Mouse (Mus musculus): ENCODE measurements at regions not wholly inside any gene's neighbourhood (a gene's known extent, or its start where the extent isn't known, plus 50 kb on each side); places are given as distances from the start of the nearest gene placed in this dataset.
"Not testable (repeated sequence)": the region's sequence is repeated elsewhere in the genome, so short reads cannot be mapped to it uniquely, and the experiment has no call there.

GRCm38 (mm10) chr8:60728339-60728738 lies 95.7 kb downstream of the Mfap3l start:
- no peak for DNase-seq

DNA sequence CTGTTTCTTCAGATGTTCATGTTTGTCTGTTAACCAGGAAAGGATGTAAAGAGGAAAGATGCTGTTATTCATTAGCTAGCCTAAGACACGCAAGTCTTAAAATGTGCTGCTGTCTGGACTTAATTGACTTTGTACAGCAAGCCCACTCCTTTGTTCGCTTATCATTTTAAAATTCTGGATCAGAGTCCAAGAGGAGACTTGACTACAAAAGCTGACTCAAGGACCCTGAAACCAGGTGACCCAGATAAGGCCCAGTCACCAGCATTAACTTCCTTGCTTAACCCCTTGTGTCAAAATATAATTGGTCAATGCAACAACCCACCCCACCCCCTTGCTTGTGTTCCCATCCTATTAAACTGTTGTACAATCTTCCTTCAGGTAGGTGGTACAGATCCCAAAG lies 99.9 kb downstream of the Mfap3l start:
- no peak for DNase-seq

GRCm38 (mm10) chr8:60735961-60736360 lies 103.3 kb downstream of the Mfap3l start:
- no peak for DNase-seq

GRCm38 (mm10) chr8:60736401-60736800 lies 103.8 kb downstream of the Mfap3l start:
- DNase-seq = no peak

DNA sequence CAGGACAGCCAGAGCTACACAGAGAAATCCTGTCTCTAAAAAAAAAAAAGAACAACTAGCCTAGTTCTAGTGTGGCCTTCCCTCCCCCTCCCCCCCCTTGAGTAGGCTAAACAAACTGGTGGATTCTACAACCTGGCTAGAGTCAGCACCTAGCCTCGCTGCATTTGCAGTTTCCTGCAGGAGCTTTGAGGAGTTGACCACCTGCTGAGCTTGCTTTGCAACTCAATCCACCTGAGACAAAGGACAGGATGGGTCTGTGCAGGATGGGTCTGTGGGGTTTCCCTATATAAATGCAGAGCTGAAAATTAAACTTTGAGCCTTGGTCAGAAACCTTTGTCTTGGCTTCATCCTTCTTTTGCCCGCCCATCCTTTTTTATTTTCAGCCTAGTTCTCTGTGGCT lies 104.3 kb downstream of the Mfap3l start:
- no peak for DNase-seq

DNA sequence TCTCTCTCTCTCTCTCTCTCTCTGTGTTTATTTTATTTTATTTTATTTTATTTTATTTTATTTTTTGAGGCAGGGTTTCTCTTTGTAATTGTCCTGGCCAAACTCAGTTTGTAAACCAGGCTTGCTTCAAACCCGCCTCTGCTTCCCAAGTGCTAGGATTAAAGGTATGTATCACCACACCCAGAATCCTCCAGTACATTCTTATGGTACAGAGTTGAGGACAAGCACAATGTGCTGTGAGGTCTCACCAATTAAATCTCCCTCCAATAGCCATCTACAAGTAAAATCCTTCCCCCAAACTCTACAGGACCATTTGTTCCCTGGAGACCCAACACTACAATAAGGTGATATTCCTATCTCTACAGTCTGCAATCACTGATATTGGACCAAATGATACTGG lies 105.0 kb downstream of the Mfap3l start:
- DNase-seq = no peak

- DNase-seq = no peak
These were observed 113.2 kb downstream of the Mfap3l start for GRCm38 (mm10) chr8:60745877-60746276.

DNA sequence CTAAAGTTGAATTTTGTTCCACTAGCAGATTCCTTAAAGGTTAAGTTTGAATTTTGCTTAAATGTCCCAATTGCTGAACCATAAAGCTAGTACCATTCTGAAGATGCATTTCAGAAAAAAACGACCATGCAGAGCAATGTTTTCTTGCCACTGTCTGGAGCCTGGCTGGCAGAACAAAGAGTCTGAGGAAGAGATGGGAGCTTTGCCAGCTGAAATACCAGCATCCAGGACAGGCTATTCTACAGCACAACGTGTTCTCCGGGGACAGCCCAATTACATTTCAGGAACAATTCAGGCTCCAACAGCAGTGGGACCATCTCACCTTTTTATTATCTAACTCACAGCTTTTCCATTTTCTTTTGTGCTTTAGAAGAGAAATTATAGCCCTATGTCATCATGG lies 113.9 kb downstream of the Mfap3l start:
- DNase-seq = peak; percentile 38 to 46

GRCm38 (mm10) chr8:60755704-60756415 lies 123.2 kb downstream of the Mfap3l start:
- peak; percentile 88 to 95 for DNase-seq

- DNase-seq = no peak
These were observed 126.3 kb upstream of the Hpf1 start for GRCm38 (mm10) chr8:60763959-60764358.

DNA sequence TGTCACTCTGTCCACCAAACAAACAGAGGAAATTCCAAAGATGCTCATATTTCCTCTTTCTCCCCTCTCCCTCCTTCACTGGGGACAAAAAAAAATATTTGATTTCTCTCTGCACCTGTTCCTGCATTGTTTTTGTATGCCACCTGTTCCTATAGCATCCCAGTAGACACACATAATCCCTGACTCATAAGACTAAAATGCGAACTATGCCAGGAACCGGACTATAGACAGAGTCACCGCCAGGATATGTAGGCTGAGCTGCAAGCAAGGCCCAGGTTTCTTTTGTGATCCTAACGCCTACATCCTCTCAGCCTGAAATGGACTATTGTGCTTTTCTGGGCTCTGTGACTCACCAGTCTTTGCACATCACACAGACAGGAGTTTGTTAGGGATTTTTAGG lies 116.9 kb upstream of the Hpf1 start:
- no peak for DNase-seq

DNA sequence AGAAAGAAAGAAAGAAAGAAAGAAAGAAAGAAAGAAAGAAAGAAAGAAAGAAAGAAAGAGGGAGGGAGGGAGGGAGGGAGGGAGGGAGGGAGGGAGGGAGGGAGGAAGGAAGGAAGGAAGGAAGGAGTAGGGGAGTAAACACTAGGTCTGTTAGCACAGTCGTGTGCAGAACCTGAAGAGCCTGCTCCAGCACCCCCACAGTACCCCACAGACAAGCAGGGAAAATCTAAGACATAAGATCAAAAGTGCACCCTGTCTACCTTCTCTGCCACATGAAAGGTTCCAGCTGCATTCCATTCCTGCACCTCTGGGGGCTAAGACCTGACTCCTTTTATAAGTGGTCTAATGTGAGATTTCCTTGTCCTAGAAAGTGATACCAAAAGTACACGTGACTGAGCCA lies 114.0 kb upstream of the Hpf1 start:
- not testable (repeated sequence) for DNase-seq

DNA sequence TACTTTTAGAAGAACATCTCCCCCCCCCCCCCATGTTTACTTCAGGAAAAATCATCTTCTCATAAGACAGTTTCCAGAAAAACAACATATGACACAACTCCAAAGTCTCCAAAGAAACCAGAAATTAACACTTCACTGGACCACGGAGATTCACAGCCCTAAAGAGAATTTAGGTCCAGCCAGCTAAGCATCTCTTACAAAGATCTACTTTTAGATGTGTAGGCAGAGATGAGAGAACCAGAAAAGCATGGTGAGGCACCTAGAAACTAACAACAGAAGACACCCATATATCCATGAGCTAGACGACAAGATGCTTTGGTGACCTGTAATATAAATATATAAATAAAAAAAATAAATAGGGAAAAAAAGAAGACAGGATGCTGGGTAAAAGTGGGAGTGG lies 105.2 kb upstream of the Hpf1 start:
- DNase-seq = no peak

GRCm38 (mm10) chr8:60790453-60790852 lies 99.8 kb upstream of the Hpf1 start:
- DNase-seq = no peak

- DNase-seq = no peak
These were observed 97.7 kb upstream of the Hpf1 start for GRCm38 (mm10) chr8:60792518-60792917.

GRCm38 (mm10) chr8:60804787-60805186 lies 85.4 kb upstream of the Hpf1 start:
- no peak for DNase-seq

DNA sequence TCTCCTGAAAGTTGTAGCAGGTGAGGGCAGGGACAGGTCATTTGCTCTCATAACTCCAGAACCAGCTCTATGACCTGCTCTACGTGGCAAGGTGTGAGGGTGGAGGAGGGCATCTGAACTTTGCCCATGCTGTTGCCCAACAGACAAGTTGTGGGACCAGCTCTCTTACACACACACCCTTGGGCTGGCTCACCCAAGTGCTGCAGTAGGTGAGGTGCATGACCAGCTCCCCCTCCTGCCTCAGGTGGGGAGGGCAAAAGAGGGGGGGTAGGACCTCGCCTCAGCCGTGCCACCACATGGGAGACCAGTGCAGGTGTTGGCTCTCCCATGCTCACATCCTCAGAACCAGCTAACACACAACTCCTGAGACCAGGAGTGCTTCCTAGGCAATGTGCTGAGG lies 83.4 kb upstream of the Hpf1 start:
- no peak for DNase-seq

DNA sequence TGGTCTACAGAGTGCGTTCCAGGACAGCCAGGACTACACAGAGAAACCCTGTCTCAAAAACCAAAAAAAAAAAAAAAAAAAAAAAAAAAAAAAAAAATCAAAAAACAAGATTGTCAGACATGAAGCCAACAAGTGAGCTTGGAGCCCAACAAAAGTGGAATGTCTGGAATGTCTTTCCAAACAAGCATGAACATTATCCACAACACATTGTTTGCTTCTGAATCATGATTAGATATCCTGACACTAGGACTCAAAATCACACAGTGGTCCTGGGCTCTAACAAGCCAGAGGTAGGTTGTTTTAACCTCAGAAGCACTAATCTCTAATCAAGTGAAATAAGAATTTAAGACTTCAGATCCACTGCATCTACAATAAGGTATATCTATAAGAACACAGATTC lies 80.4 kb upstream of the Hpf1 start:
- DNase-seq = no peak

DNA sequence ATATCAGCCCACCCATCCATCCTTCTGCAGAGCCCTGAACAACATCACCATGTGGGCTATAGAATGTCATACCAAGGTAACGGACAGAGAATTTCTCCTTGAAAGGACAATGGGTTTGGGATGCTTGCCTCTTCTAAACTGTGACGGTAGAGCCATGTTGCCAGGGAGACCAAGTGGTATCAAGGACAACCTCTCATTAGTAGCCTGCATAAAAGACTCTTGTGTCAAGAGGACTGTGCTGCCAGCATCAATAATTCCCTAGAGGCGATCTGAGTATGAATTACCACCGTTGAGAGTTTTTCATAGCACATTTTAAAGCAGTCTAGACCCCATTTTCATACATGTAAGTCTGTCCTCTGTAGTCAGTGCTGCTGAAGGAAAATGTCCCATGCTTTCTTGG lies 79.3 kb upstream of the Hpf1 start:
- no peak for DNase-seq

DNA sequence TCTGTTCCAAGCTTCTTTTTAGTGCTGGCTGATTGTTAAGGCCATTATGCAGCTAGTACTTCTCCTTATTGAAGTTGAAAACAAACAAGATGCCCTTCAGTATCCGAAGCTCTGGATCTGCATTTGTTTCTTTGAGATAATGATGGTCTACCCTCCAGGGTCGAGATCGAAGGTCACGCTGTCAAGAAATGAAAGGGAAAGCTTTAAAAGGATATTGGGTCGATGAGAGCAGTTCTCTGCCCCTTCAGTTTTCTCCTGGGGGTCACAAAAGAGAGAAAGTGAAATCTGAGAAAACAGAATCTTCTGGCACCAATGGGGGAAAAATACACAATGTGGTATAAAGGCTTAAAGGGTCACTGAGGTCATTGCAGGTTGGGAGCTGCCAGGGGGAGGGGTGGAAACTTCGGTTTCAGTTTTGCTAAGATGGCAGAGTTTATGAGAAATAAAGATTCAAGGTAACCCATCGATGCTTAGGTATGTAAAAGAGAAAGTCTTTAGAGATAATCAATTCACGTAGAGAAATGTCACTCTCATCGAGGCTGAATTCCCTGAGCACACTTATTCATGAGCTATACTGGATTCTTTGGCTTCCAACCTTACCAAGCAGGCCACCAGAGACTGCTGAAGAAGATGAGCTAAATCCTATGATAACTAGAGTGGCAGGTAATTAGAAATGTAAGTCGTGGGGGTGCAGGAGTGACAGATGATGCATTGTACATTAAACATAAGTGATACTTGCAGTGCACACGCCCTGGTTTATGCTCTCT lies 64.4 kb upstream of the Hpf1 start:
- DNase-seq = no peak

- DNase-seq = no peak
These were observed 63.0 kb upstream of the Hpf1 start for GRCm38 (mm10) chr8:60827241-60827640.

GRCm38 (mm10) chr8:60829093-60829492 lies 61.1 kb upstream of the Hpf1 start:
- no peak for DNase-seq

- no peak for DNase-seq
These were observed 59.7 kb upstream of the Hpf1 start for GRCm38 (mm10) chr8:60830556-60830955.

DNA sequence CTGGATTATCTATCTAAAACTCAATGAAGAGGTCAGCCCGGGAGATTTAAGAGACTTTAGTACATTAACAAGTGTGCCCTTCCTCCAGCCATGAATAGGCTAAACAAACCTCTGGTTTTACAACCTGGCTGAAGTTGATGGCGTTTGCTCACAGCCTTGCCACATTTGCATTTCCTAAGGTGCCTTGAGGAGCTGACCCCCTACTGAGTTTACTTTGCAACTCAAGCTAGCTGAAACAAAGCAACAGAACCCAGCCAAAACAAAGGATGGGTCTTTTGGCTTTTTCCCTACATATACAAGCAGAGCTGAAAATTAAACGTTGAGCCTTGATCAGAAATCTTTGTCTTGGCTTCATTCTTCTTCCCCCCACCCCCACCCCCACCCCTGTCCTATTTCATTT lies 51.7 kb upstream of the Hpf1 start:
- DNase-seq = no peak
